Mouse (Mus musculus): Measurements from ENCODE around the gene Tbx2.

The Tbx2 gene

DNA sequence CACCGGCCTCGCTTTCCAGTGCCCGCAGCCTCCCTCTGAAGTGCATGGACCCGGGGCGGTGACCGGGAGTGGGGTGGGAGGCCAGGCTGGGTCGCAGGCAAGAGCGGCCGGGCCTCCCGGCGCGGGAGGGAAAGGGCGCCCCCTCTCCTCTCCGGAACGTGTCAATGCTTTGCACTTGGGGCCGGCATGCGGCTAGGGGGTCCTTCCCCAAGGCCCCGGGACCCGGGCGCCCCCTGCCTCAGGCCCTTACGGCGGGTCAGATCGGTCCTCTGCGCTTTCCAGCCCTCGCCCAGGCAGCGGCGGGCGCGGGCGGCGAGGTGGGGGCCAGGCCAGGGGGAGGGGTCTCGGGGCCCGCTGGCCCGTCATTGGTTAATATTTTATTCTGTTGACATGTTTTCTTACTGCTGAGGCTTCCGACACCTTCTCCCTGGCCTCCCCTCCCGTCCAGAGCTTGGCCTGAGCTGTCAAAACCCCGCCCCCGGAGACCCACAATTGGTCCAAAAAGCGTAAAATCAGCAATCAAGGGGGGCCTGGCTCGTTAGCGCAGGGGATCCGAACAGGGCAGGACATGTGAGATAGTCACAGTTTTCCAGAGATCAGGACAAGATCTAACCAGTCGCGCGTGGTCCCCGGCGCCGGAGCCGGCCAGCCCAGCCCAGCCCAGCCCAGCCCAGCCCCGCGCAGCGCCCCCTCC, at the start of gene Tbx2:
Gene Tbx2, plus strand, starts transcription at position 321 of the 694 bp plus-strand sequence.
- no peak for DNase-seq (ENCODE audit: low read depth in 1 of 2, low spot score in 2 of 2)

DNA sequence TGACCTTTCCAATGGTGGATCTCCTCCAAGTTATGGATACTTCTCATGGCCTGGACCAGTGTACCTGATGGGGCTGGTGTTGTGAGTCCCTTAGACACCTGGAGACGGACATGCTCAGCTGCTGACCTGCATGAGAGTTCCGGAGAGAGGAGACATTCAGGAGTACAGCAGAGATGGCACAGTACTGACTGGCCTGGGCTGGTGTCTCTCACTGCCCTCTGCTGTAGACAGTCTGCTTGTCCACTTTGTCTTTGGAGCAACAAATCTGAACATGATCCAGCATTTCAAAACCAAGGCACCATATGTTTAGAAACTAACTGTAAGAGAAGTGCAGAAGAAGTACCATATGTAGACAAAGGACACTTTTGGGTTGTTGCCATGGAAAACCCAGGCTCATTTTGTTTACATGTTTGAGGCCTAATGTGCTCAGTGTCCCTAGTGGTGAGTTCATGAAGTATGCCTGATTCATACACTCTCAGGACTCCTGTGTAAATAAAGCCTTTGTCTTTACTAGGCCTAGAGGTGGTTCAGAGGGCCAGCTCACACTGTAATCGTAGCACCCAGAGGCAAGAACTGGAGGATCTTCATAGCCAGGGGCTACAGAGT, 46.1 kb upstream of the Tbx2 start:
- no peak for DNase-seq (ENCODE audit: low read depth in 1 of 2, low spot score in 2 of 2)

DNA sequence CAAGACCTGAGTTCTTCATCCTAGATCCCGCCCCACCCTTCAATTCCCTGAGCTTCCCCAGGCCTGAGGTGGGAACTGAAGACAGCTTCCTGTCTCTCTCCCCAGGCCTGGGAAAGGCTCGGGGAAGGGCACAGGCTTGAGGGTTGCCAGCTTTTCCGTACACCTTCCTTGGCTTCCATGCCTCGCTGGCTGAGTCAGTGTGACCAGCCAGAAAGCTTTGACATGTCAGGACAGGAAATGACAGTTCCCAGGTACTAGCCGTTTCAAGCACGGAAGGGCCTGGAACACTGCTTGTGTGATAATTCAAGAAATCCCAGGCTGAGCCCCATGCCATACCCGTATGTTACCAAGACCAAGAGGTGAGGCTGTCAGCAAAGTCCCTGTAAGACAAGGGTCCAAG, 42.6 kb upstream of the Tbx2 start:
- DNase-seq (ENCODE audit: low read depth in 1 of 2, low spot score in 2 of 2): no peak

DNA sequence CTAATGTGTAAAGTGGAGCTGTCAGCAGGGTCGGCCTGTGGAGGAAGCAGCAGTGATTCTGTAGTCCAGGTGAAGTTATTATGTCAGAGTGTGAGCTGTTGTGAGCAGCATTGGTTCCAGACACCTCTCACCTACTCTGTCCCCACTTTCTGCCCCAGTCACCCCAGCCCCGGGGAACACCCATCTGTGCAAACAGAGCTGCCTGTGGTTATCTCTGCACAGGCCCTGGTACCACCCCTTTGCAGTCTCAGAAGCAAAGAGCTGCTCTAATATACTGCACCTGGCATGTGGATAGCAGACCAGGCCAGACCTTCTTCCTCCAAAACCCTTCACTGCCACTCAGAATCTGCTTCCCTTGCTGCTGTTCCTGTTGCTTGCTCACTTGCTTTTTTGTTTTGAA, 42.1 kb upstream of the Tbx2 start:
- no peak for DNase-seq (ENCODE audit: low read depth in 1 of 2, low spot score in 2 of 2)

DNA sequence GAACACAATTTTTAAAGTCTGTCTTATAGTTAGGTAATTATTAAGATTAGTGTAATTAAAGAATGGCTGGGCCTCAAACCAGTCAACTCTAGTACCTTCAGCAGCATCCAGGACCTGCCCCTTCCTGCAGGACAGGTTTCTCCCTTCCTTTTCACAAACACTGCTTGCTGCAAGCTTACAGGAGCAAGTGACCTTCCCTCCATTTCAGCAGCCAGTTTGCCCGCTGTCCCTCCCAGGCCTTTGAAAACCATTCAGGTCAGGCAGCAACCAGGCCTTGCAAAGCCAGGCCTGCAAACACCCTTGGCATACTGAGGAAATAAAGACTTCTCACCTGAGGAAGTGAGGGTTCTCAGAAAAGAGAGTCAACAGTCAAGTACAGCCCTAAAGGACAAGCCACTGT, 41.1 kb upstream of the Tbx2 start:
- DNase-seq (ENCODE audit: low read depth in 1 of 2, low spot score in 2 of 2): no peak

DNA sequence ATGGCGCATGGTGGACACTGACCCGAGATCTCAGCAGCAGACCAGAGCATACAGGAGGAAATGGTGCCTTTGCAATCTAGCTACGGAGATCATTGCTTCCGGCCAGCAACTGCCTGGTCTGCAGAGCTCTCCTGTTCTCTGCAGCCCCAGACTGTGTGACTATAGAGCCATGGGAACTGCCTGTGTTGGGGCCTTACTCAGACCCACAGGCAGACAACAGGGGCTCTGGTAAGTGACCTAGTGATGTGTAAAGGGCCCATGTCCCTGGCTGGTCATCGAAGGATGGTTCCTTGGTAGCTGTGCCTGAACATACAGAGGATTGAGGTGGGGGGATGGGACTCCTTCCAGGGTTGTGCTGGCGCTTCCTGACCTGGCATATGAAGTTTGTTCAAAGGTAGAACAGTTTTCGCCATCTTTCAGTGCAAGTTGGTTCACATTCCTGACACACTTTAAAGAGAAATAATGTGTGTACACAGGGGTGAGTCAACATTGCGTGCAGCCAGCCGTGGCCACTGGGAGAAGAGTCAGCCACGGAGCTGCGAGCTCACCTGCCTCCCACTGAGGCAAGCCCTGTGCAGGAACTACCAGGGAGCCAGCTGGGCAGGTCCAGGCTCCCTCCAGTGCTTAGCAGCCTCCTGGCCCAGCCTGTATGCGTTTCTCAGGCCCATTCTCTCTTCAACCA, 39.7 kb upstream of the Tbx2 start:
- no peak for DNase-seq (ENCODE audit: low read depth in 1 of 2, low spot score in 2 of 2)

DNA sequence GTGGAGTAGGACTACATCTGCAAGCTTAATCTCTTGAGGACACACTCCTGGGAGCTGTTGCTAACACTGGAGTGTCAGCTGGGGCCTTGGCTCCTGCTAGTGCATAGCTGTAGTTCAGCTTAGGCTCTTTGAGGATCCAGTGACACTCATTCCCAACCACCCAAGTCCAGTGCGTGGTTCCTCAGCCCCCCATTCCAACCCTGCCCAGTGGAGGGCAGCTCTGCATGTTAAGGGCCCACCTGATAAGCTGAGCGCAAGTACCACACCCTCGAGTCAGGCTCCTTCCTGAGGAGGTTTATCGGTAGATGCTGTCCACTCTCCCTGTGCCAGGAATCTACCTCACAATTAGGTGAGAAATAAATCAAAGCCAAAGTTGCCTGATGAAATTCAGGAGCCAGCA, 32.9 kb upstream of the Tbx2 start:
- DNase-seq (ENCODE audit: low read depth in 1 of 2, low spot score in 2 of 2): no peak

DNA sequence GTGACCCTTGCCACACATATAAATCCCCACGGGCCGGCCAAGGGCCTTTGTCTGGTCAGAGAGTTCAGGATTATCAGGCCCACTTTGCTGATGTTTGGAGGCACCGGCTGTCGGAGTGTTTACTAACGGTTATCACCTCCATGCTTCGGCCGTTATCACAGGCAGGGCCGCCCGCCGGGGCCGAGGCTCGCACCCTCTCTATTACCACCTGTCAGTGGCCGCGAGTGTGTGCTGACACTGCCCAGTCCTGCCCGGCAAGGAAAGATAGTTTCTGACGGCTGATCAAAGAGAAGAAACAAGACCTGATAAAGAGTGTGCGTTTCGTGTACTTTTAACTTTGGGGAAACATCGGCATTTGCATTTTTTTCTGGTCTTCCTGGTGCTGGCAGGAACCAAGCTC, 32.5 kb upstream of the Tbx2 start:
- DNase-seq (ENCODE audit: low read depth in 1 of 2, low spot score in 2 of 2): no peak

DNA sequence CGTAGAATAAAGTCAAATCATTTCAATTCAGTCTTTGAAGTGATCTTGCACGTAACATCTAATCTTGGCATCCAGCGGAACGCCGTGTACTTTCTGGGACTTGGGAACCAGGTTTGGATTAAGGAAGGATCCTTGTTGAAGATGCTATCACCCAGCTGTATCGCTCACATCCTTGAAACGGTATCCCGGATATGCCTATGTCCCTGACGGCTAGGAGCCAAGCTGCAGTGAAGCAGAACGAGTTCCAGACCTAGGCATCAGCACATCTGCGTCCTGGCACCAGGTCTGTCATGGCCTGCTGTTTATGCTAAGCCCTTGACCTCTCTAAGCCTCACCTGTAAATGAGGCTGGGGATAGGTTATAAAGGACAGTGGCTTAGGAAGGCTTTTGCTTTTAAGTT, 32.0 kb upstream of the Tbx2 start:
- no peak for DNase-seq (ENCODE audit: low read depth in 1 of 2, low spot score in 2 of 2)

DNA sequence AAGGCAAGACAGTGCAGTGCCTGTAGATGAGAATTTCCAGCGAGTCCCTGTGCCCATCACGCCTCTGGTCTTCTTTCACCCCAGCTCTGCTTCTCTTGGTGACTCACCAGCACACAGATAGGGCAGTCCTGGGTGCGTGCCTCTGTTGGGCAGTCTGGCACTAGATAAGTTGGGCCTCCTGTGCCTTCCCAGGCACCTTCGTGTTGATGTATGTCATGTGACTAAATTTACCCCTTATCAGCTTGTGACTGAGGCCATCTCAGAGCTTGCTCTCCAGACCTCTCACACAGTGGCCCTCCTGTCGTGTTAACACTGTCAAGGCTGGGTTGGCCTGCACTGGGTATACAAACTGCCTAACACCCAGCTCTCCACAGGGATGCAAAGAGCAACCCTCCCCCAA, 28.3 kb upstream of the Tbx2 start:
- no peak for DNase-seq (ENCODE audit: low read depth in 1 of 2, low spot score in 2 of 2)

DNA sequence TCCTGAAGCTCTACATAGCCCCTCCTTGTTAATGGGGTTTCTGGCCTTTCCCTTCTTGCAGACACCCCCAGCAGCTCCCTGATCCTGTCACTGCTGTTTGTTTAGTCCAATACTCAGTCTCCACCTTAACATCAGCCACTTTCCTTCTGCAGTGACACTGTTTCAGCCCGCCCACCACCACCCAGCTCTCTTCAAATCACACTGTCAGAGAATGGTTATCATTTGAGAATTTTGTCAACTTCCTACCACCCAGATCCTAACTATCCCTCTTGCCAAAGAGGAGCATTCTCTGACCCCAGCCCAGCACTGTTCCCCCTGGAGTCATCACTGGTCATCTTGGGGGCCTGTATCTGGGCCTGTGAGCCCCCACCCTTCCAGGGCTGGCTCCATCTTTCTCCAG, 26.6 kb upstream of the Tbx2 start:
- no peak for DNase-seq (ENCODE audit: low read depth in 1 of 2, low spot score in 2 of 2)

DNA sequence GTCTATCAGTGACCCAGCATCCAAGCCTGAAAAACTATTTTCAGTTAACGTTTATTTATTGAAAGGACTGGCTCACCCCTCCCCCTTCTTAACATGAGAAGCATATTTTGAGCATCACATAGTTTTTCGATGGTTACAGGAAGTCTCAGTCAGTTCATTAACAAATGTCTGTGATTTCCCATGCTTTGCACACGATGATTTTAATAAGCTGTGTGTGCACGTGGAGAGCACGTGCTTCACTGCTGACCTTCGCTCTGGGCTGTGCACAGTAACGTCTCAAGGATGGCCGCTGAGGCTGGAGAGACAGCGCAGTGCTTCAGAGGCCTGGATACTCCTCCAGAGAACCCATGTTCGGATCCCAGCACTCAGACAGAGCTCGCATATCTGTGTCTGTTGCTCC, 25.0 kb upstream of the Tbx2 start:
- DNase-seq (ENCODE audit: low read depth in 1 of 2, low spot score in 2 of 2): no peak

DNA sequence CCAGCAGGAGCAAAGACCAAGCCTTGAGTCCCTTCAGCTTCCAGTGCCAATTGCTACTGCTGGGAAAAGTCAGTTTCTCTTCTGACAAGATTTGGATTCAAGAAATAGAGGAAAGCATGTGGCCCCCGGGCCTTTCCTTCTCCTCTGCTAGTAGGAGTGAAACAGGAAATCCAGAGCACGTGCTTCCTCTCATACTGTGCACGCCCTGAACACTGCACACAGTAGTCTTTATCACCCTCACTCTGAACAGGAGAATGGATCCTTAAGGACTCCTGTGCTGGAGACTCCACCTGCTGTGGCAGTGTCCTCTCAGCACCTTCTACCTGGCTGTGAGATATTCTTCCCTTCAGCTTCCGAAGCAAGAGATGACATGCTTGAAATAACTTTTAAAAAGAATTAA, 21.1 kb upstream of the Tbx2 start:
- DNase-seq (ENCODE audit: low read depth in 1 of 2, low spot score in 2 of 2): no peak

DNA sequence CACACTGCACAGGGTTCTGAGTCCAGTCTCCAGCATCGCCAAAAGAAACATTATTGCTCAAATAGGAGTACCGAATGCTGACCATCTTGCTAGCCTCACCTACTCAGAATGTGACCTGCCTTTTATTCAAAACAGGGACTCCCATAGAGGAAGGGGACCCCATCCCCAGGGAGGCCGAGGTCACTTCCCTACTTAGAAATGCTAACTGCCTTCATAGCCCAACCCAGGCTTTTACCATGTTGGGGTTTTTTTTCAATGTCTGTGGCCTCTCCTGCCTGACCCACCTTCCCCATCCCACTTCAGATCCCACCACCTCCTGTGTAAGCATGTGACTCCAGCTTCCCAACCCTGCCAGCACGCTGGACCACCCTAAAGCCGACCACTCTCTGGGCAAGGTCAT, 20.7 kb upstream of the Tbx2 start:
- DNase-seq (ENCODE audit: low read depth in 1 of 2, low spot score in 2 of 2): no peak

DNA sequence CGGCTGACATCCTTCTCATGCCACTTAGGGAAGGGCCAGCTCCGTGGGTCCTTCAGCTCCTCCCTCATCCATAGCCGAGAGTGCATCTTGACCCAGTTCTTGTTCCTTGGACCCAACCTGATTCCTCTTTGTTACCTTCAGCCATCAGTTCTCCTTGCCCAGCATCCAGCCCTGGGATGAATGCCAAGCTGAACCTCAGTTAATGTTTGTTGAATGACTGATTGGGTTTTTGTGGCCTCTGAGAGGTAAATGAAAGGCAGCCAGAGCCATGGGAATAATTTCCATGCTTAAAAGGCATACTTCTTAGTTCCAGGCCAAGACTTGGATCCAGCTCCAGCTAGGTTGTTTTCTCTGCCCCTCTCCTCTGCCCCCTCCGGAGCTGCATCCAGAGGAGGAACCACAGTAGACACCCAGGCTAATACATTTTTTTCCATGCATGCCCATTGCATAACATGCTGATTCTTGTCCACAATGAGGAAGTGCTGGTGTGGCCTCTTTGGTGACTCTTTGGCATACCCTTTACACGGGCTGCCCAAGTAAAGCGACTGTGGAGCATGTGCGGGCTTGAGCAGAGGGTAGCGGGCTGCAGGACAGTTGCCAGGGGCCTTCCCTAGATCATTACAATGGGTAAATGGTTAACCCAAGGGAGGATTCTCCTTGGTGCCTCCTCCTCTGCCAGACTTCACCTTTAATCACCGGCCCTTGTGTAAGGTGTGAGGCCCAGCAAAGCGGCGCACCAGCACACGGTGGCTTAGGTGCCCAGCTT, 20.0 kb upstream of the Tbx2 start:
- DNase-seq (ENCODE audit: low read depth in 1 of 2, low spot score in 2 of 2): no peak

DNA sequence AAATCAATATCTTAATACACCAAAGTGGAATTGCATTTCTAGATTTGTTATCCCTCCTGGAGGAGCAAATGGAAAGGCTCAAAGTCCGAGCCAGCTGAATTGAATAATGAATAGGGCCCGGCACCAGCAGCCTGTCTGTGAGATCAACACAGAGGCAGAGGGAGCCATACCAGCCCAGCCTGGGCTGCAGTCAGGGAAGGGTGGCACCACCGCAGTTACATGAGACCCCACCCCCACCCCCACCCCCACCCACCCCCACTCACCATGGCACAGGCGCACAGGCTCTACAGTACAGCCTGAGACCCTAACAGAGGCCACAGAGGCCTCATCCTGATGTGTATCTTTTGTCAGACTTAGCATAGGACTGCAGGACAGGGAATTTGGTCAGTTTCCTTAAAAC, 17.7 kb upstream of the Tbx2 start:
- no peak for DNase-seq (ENCODE audit: low read depth in 1 of 2, low spot score in 2 of 2)

DNA sequence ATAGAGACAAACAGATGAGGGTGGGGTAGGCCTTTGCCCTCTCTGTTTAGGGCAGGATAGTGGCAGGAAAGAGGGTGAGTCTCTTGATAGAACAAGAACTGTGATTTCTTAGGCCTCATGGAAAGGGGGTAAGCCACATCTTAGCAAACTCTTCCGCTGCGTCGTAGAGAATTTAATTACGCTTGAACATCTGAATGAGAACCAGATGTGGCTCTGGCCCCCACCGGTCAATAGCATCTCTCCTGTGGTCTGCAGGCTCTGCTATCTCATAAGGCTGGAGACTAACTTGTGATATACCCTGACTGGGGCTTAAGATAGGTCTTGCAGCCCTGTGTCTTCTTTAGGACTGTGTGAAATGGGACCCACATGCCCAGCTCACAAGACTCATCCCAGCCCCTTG, 15.9 kb upstream of the Tbx2 start:
- no peak for DNase-seq (ENCODE audit: low read depth in 1 of 2, low spot score in 2 of 2)

DNA sequence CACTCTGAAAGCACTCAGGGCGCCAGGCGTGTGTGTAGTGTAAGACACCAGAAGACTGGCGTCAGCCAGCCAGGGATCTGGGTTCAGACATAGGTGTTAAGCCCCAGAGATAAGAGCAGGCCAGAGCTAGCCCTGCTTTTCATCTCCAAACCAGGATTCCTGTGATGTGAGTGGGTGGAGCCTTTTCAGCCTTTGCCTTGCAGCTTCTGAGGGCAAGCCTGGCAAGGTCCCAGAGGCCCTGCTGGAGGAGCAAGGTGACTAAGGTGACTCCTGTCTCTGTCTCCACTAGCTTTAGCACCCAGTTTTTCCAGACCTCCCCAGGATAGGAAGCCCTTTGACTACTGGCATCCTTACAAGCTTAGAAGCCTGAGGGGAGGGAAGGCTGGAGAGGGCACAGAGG, 13.9 kb upstream of the Tbx2 start:
- DNase-seq (ENCODE audit: low read depth in 1 of 2, low spot score in 2 of 2): no peak

DNA sequence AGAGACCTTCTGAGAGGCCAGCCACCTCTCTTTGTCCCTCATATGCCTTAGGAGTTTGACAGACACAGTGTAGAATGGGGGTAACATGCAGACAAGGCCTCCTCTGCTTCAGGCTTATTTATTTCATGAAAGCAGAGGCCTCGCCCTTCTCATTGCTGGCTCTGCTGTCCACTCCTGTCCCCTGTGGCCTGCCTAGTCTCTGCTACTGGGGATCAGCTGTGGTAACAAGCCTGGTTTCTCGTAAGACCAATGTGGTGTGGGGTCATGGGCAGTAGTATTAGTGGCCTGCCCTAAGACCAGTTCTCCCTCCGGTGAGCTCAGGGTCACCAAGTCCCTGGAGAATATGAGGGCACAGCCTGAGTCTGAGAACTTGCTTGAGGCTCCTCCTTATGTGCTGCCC, 11.4 kb upstream of the Tbx2 start:
- no peak for DNase-seq (ENCODE audit: low read depth in 1 of 2, low spot score in 2 of 2)

DNA sequence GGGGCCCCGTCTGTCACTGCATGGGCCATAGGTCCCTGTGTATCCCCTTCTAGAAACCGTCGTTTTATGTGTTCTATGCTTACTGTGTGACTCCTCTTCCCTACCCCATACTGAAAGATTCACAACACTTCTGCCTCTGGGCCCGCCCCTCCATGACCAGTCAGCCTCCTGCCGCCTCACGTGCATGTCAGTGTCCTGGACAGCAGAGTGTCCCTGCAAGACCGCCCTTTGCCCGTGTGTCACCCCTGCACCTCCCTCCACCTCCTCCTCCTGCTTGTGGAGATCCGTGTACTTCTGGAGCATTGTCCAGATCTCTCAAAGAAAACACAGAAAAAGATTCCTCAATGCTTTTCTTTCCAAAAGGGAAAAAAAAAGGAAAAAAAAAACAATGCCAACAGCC, 10.7 kb upstream of the Tbx2 start:
- no peak for DNase-seq (ENCODE audit: low read depth in 1 of 2, low spot score in 2 of 2)

DNA sequence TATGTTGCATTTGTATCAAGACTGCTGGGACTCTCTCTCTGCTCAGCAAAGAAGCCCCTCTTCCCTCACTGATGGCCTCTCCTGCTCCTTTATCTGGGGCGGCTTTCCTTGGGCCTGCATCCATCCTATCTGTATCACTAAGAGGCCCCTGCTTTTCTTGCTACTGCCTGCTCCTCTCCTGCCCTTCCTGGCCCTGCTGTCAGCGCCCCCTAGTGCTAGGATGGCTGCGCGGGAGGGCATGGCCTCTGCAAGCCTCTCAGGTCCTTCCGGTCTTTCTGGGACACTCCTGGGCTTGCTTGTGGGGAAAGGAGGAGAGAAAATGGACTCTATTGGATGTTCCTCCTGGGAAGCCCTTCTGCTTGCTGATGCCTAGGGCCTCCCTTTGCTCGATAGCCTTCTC, 9.2 kb upstream of the Tbx2 start:
- DNase-seq (ENCODE audit: low read depth in 1 of 2, low spot score in 2 of 2): peak; percentile 55 to 65

DNA sequence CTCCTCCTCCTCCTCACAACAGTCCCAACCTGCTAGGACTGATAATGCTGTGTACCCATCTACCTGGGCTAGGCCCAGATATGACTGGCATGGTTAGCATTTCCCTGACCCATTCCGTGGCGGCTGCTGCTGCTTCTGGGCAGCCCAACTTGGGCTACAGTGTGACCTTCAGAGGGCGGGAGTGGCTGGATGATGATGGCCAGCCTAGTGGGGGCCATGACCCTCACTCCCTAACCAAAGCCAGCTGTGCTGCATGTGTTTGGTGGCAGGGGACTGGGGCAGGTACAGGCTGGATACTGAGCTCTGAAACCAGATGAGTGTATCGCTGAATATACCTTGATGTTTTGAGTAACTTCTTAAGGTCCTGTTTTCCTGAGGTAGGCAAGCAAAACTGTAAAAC, 8.6 kb upstream of the Tbx2 start:
- no peak for DNase-seq (ENCODE audit: low read depth in 1 of 2, low spot score in 2 of 2)

Data from monocyte, adult 2 months (primary cell).